Mouse (Mus musculus): ENCODE measurements around the gene Ogfod1.

- TF ChIP-seq TAL1 (IDR thresholded peaks at IDR 0.05; ENCODE audit: low read length) (no peak), GATA1 (IDR thresholded peaks at IDR 0.05; ENCODE audit: low read length) (no peak)
These were observed 77.0 kb downstream of the Ogfod1 start for GRCm38 (mm10) chr8:94113972-94114371.
